Mouse (Mus musculus) limb, embryonic 14.5 days (tissue): Measurements from ENCODE around the gene Nol4l. TPM values are rescaled to one million over a fixed set of nuclear protein-coding genes. Genes with fewer than 3 reads are reported as not detected.

ENCODE experiments used
- ATAC-seq: fragments of 200-750 bp; cut with Nextera tagmentation; 2 replicates; pipeline ENCODE4 v1.8.0; 2017; ENCODE audit warnings: low read depth, moderate number of reproducible peaks, moderate TSS enrichment; ENCODE audit not compliant: low FRiP score
- DNase-seq: peaks from one replicate; pipeline ENCODE4 v3.0.0-alpha.2; 2015; ENCODE audit warnings: low spot score
- H3K27ac ChIP-seq: fragments of 300-500 bp; sonication (generic); replicated peaks from 2 replicates; pipeline ENCODE4 v1.5.1; 2014; ENCODE audit warnings: low read depth, mild to moderate bottlenecking, low read length, moderate library complexity, mixed read lengths
- H3K27me3 ChIP-seq: fragments of 300-500 bp; sonication (generic); 2 replicates; pipeline ENCODE4 v1.6.1; 2014; ENCODE audit warnings: low read length, mixed read lengths; ENCODE audit not compliant: control insufficient read depth, insufficient read depth
- H3K36me3 ChIP-seq: fragments of 300-500 bp; sonication (generic); 2 replicates; pipeline ENCODE4 v1.6.1; 2014; ENCODE audit warnings: mild to moderate bottlenecking, low read length, moderate library complexity, mixed read lengths; ENCODE audit not compliant: control insufficient read depth, insufficient read depth
- H3K4me1 ChIP-seq: fragments of 300-500 bp; sonication (generic); 2 replicates; pipeline ENCODE4 v1.6.1; 2014; ENCODE audit warnings: antibody characterized with exemption, low read length, mixed read lengths; ENCODE audit not compliant: control insufficient read depth, insufficient read depth
- H3K4me2 ChIP-seq: fragments of 300-500 bp; sonication (generic); replicated peaks from 2 replicates; pipeline ENCODE4 v1.6.1; 2014; ENCODE audit warnings: low read depth, mild to moderate bottlenecking, low read length, moderate library complexity; ENCODE audit not compliant: severe bottlenecking
- H3K4me3 ChIP-seq: fragments of 300-500 bp; sonication (generic); replicated peaks from 2 replicates; pipeline ENCODE4 v1.5.1; 2014; ENCODE audit warnings: low read length
- H3K9ac ChIP-seq: fragments of 300-500 bp; sonication (generic); 2 replicates; pipeline ENCODE4 v1.6.1; 2014; ENCODE audit warnings: mild to moderate bottlenecking, low read depth, low read length, moderate library complexity; ENCODE audit not compliant: severe bottlenecking
- H3K9me3 ChIP-seq: fragments of 300-500 bp; sonication (generic); 2 replicates; pipeline ENCODE4 v1.6.1; 2016; ENCODE audit warnings: low read length; ENCODE audit not compliant: control insufficient read depth
- POLR2A ChIP-seq: fragments of 200-500 bp; IDR thresholded peaks from 2 replicates; pipeline ENCODE4 v1.8.0; 2012; ENCODE audit warnings: inconsistent platforms, mild to moderate bottlenecking, moderate library complexity, borderline replicate concordance; ENCODE audit not compliant: insufficient read depth, insufficient read length; ENCODE audit errors: extremely low read depth
- WGBS: fragments of 180-500 bp; shearing (Covaris S2); extraction: QIAGEN DNeasy Blood & Tissue Kit; methylation state at CpG from one replicate; pipeline ENCODE4 v1.1.7; 2014; 5-methylcytosine and 5-hydroxymethylcytosine counted together
- polyA plus RNA-seq, 2 experiments: library from polyadenylated mRNA; depleted of rRNA in 1 of 2; stranded (reverse) in 1 of 2; unstranded in 1 of 2; fragments of >200 nt; fragmentation: Nextera tagmentation in 1 of 2; extraction: Ambion mirVana in 1 of 2; gene quantifications; 2 replicates each; pipeline versions ENCODE4 v1.2.1 to v1.2.3; 2012 to 2014

The Nol4l gene
- polyA plus RNA-seq, 2 experiments, result 10.1 to 19.5 TPM

- Histone ChIP-seq H3K4me3 (no peak overlapping the region), H3K27ac (no peak overlapping the region), H3K4me2 (no peak overlapping the region), H3K9ac (no peak overlapping the region), H3K27me3 (peaks cover 17% of the 10 kb centered on the region), H3K36me3 (no peaks in the 10 kb centered on the region), H3K9me3 (no peaks in the 10 kb centered on the region), H3K4me1 (peaks cover 11% of the 10 kb centered on the region)
- no peak for TF ChIP-seq POLR2A
- DNase-seq (no peak), ATAC-seq (no peak)
- 15% methylated on average over 6 of the region's 6 CpGs for WGBS
Measured at GRCm38 (mm10) chr2:153493781-153494292, 35.9 kb downstream of the Nol4l start.

GRCm38 (mm10) chr2:153493393-153493731, 36.4 kb downstream of the Nol4l start:
- H3K9me3 ChIP-seq, result no peaks in the 10 kb centered on the region
- peak overlapping the region; percentile 58; the same call in 1 of the 2 replicates for H3K4me3 ChIP-seq
- no peak overlapping the region for H3K27ac ChIP-seq
- TF ChIP-seq POLR2A, result no peak
- peaks cover 11% of the 10 kb centered on the region for H3K4me1 ChIP-seq
- ATAC-seq (no peak), DNase-seq (no peak)
- H3K4me2 ChIP-seq, result peak overlapping the region; percentile 99
- peaks cover 17% of the 10 kb centered on the region for H3K27me3 ChIP-seq
- 29% methylated on average over 2 of the region's 2 CpGs for WGBS
- H3K9ac ChIP-seq, result no peak overlapping the region
- no peaks in the 10 kb centered on the region for H3K36me3 ChIP-seq

GRCm38 (mm10) chr2:153492573-153493392, 37.0 kb downstream of the Nol4l start, which contains the start of gene 4930404H24Rik:
Gene 4930404H24Rik (plus strand): TSS chr2:153492790.
- 2% methylated on average over 52 of the region's 83 CpGs for WGBS
- no peaks in the 10 kb centered on the region for H3K36me3 ChIP-seq
- H3K27ac ChIP-seq, result no peak within 1 kb of the TSS
- no peaks in the 10 kb centered on the region for H3K9me3 ChIP-seq
- no peak for TF ChIP-seq POLR2A
- H3K27me3 ChIP-seq, result peaks cover 17% of the 10 kb centered on the region
- H3K9ac ChIP-seq, result peak within 1 kb of the TSS; percentile 58
- DNase-seq (peak; percentile 67), ATAC-seq (peak; percentile 81)
- peaks cover 11% of the 10 kb centered on the region for H3K4me1 ChIP-seq
- H3K4me2 ChIP-seq, result peak within 1 kb of the TSS; percentile 99
- peak within 1 kb of the TSS; percentile 58 for H3K4me3 ChIP-seq

GRCm38 (mm10) chr2:153492179-153492517, 37.6 kb downstream of the Nol4l start:
- Histone ChIP-seq H3K4me3 (peak overlapping the region; percentile 58), H3K27ac (no peak overlapping the region), H3K36me3 (no peaks in the 10 kb centered on the region), H3K27me3 (peaks cover 17% of the 10 kb centered on the region), H3K9me3 (no peaks in the 10 kb centered on the region), H3K9ac (peak overlapping the region; percentile 58), H3K4me2 (peak overlapping the region; percentile 99), H3K4me1 (peaks cover 11% of the 10 kb centered on the region)
- peak; percentile 2; the same call in 1 of the 2 replicates for ATAC-seq
- TF ChIP-seq POLR2A, result no peak
- WGBS, result 1% methylated on average over 9 of the region's 24 CpGs
- no peak for DNase-seq

- peak overlapping the region; percentile 58 for H3K4me3 ChIP-seq
- no peak for TF ChIP-seq POLR2A
- ATAC-seq (no peak), DNase-seq (no peak)
- no peaks in the 10 kb centered on the region for H3K9me3 ChIP-seq
- no peak overlapping the region for H3K27ac ChIP-seq
- H3K4me2 ChIP-seq, result peak overlapping the region; percentile 99
- peak overlapping the region; percentile 58; the same call in 1 of the 2 replicates for H3K9ac ChIP-seq
- 12% methylated on average over 18 of the region's 18 CpGs for WGBS
- no peaks in the 10 kb centered on the region for H3K36me3 ChIP-seq
- peaks cover 11% of the 10 kb centered on the region for H3K4me1 ChIP-seq
- peaks cover 17% of the 10 kb centered on the region for H3K27me3 ChIP-seq
Measured at GRCm38 (mm10) chr2:153491512-153492178, 38.1 kb downstream of the Nol4l start.
